Mouse (Mus musculus) brain, embryonic 14.5 days (tissue): ENCODE data around the gene Npsr1. TPM values are rescaled to one million over a fixed set of nuclear protein-coding genes. Genes with fewer than 3 reads are reported as not detected.

ENCODE experiments used
- DNase-seq: peaks from one replicate; pipeline ENCODE4 v3.0.0-alpha.2; 2011; ENCODE audit warnings: low read depth
- CTCF ChIP-seq: fragments of 200-500 bp; IDR thresholded peaks from 2 replicates; pipeline ENCODE4 v1.5.1; 2012; ENCODE audit warnings: inconsistent platforms, mild to moderate bottlenecking, moderate library complexity, borderline replicate concordance; ENCODE audit not compliant: insufficient read depth, insufficient read length; ENCODE audit errors: extremely low read depth
- POLR2A ChIP-seq: fragments of 200-500 bp; IDR thresholded peaks from 2 replicates; pipeline ENCODE4 v1.6.1; 2012; ENCODE audit warnings: mild to moderate bottlenecking, inconsistent platforms, borderline replicate concordance; ENCODE audit not compliant: poor library complexity, insufficient read depth, insufficient read length, severe bottlenecking; ENCODE audit errors: extremely low read depth
- polyA plus RNA-seq: library from polyadenylated mRNA; depleted of rRNA; stranded (reverse); fragments of >200 nt; gene quantifications from 2 replicates; pipeline ENCODE4 v1.2.3, GENCODE M21; 2012; rRNA removed

Npsr1 gene
- 0.09 and 0.10 TPM in 2 replicates for polyA plus RNA-seq

GRCm38 (mm10) chr9:24097696-24098095 is at the start of gene Npsr1:
Gene Npsr1 (plus strand): TSS chr9:24097996.
- no peak for DNase-seq
- TF ChIP-seq CTCF (no peak), POLR2A (no peak)

- TF ChIP-seq POLR2A (no peak), CTCF (no peak)
- no peak for DNase-seq
These were observed 46.3 kb upstream of the Npsr1 start for GRCm38 (mm10) chr9:24051538-24051937.

GRCm38 (mm10) chr9:24063251-24063650 is 34.5 kb upstream of the Npsr1 start:
- peak; percentile 60 for DNase-seq
- no peak for TF ChIP-seq POLR2A
- no peak for TF ChIP-seq CTCF

- TF ChIP-seq CTCF (no peak), POLR2A (no peak)
- no peak for DNase-seq
These were observed 26.1 kb upstream of the Npsr1 start for GRCm38 (mm10) chr9:24071664-24072063.

GRCm38 (mm10) chr9:24077596-24077995 is 20.2 kb upstream of the Npsr1 start:
- TF ChIP-seq POLR2A: no peak
- no peak for TF ChIP-seq CTCF
- DNase-seq: no peak

- no peak for TF ChIP-seq POLR2A
- TF ChIP-seq CTCF: no peak
- no peak for DNase-seq
These were observed 5.9 kb upstream of the Npsr1 start for GRCm38 (mm10) chr9:24091875-24092274.

GRCm38 (mm10) chr9:24098526-24098925 is 730 bp downstream of the Npsr1 start:
- DNase-seq: no peak
- TF ChIP-seq POLR2A: no peak
- no peak for TF ChIP-seq CTCF

GRCm38 (mm10) chr9:24099631-24100030 is 1.8 kb downstream of the Npsr1 start:
- DNase-seq: peak; percentile 40
- TF ChIP-seq POLR2A (no peak), CTCF (no peak)

GRCm38 (mm10) chr9:24119423-24119822 is 21.6 kb downstream of the Npsr1 start:
- peak; percentile 50; the same call in 1 of the 2 replicates for TF ChIP-seq CTCF
- TF ChIP-seq POLR2A: no peak
- DNase-seq: peak; percentile 66

GRCm38 (mm10) chr9:24133142-24133541 is 35.3 kb downstream of the Npsr1 start:
- no peak for DNase-seq
- no peak for TF ChIP-seq CTCF

GRCm38 (mm10) chr9:24136354-24136753 is 38.6 kb downstream of the Npsr1 start:
- no peak for DNase-seq
- TF ChIP-seq CTCF: no peak
- no peak for TF ChIP-seq POLR2A

- no peak for DNase-seq
- TF ChIP-seq CTCF: no peak
These were observed 46.5 kb downstream of the Npsr1 start for GRCm38 (mm10) chr9:24144341-24144740.

GRCm38 (mm10) chr9:24157208-24157607 is 59.4 kb downstream of the Npsr1 start:
- TF ChIP-seq CTCF (no peak), POLR2A (no peak)
- DNase-seq: peak; percentile 75
